Mouse (Mus musculus) CD4-positive, CD25-positive, alpha-beta regulatory T cell, adult 2 months (primary cell): Measurements from ENCODE around the gene Pcbp2.

Experiments used
- DNase-seq: peaks from one replicate; pipeline ENCODE4 v3.0.0-alpha.2; 2012; ENCODE audit warnings: low read depth, low spot score

Gene Pcbp2

DNA sequence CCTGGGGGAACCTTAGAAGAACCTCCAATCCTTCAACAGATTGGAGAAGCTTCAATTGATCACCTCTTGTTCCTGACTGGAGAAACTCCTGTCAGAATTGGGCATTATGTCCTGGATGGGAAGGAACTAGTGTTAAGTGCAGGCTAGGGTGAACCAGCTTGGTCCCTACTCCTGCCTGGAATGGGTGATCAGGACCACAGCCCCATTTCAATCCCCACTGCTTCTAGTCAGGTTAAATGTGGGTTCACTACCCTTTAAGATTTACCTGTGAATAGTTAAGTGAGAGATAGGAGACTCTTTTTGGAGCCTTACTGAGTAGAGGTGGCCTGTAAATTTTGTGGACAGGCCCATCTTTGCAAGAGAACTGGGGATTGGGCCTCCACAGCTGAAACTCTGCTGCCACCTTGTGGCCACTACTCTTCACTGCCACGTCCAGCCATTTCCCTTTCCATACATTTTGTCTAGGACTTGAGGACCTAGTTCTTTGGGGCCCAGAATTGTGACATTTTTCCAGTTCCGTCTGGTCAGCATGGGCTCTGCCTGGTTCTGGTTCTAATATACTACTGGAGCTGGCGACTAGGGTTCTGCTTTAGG is 54.6 kb downstream of the Pcbp2 start, which contains the start of gene Npff:
Npff (minus strand) TSS at position 51 of the 594 bp plus-strand sequence.
- DNase-seq = peak; percentile 88

DNA sequence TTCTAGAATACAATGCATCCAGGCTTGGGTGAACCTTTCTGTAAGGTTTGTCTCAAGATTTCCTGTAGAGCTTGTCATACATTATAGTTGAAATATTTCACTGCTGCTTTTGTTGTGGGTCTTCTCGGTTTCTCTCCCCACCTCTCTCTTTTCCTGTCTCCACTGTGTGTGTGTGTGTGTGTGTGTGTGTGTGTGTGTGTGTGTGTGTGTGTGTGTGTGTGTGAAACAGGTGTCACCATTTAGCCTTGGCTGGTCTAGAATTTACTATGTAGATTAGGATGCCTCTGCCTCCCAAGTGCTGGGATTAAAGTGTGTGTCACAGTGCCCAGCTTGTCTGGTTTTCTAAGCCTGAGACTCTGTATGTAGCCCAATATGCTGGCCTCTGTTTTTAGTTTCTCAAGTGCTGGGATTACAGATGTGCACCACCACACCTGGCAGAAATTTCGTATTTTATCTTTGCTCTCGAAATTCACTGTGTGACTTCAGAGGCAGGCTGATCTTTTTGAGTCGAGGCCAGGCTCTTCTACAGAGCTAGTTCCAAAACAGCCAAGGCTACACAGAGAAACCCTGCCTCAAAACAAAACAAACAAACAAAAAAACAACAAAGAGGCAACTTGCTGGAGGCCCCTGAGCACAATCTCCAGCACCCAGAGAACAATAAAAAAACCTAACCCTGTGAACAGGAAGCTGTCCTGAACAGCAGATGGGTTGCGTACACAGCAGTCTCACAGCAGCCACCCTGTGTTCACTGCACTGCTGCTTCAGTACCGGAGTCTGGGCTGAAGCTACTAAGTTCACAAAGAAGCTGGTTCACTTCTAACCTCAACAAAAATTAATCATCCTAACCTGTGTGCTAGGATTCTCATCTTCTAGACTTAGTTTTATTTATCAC is 56.0 kb downstream of the Pcbp2 start:
- DNase-seq = peak; percentile 44

DNA sequence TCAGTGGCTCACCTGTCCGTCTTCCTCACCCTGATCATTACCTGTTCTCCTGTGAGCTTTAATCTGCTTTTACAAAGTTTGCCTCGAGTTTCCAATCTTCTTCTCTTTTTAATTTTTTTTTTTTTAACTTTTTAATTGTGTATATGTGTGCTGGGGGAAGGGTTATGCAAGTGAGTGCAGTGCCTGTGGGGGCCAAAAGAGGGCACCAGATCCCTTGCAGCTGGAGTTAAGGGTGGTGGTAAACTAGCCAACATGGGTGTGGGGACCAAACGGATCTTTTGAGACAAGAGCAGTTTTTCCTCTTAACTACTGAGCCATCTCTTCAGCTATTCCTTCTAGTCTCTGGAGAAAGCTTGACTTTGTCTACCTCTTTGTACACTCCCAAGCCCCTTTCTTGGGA is 57.6 kb downstream of the Pcbp2 start:
- DNase-seq = peak; percentile 51

DNA sequence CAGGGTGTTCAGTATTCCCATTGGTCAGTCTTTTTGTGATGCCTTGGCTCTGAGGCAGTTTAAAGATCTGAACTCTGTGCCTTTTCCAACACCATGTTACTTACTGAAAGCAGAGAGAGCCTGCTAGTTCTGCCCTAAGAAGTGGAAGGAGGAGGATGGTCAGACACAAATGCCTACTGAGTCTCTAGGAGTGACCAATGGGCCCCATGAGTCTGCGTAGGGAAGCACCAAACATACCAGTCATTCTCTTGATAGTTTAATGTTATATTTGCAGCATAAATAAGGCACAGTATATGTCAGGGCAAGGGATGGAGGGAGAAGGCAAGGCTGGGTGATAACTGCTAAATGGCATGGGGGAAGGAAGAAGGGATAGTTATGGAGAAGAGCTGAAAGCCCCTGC is 58.1 kb downstream of the Pcbp2 start:
- no peak for DNase-seq

DNA sequence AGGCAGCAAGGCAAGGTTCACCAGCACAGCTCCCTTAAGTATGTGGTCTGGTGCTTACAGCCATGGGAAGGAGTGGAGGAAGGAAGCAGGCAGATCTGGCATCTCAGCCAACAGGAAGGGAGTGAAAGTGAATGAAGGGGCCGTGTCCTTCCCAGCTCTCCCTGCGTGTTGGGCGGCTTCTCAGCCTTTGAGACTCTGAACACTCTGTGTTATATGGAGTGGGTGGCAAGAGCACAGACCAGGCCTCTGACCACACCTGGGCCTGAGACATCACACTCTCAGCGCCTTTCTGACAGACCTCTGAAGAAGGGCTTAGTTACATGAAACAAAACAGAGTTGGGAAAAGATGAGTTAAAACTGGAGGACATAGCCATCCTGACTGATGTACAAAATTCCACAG is 60.2 kb downstream of the Pcbp2 start:
- no peak for DNase-seq

DNA sequence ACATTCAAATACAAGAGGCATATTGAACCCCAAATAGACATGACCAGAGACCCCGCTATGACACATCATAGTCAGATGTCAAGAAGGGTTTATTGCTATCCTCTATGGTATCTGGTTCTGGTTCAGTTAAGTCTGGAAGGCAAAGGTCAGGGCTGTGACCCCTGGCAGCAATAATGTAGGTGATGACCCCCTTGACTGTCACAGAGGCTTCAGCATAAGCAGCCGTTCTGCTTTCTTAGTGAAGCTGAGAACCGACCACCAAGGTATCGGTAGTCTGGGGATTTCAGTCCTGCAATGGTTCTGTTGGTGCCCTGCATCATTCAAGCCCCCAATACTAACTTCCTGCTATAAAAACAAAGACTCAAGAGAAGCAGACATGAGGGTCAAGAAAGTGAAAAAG is 61.2 kb downstream of the Pcbp2 start:
- no peak for DNase-seq

DNA sequence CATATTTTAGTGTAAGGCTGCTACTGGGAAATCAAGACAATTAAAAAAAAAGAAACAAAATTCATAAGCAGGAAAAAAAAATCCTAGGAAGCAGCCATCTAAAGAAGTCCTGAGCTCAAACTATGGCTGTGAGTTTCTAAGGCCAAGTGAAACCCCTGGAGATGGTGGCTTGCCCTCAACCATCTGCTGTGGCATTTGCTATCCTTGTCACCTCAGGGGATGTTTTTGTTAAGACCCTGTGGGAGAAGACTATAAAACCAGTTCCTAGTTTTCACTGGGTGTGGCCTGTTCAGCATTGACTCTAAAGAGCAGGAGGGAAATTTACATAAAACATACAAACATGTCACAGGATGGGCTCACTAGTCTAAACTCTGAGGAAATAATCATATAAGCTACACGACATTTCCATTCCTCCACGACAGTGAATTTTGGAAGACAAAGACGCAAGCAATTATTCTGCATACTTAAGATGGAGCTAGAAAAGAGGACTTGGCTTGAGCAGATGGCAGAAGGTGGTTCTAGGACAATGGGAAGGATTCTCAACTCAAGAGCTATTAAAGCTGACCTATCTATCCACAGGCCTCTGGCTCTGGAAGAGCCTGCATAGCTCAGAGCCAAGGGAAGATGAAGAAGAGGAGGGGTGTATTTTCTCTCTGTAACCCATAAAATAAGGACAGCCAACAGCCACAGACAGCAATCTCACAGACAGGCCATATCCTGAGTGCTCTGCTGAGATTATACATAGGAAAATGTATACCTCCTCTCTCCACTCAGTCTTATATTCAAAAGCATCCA is 62.0 kb downstream of the Pcbp2 start:
- no peak for DNase-seq

DNA sequence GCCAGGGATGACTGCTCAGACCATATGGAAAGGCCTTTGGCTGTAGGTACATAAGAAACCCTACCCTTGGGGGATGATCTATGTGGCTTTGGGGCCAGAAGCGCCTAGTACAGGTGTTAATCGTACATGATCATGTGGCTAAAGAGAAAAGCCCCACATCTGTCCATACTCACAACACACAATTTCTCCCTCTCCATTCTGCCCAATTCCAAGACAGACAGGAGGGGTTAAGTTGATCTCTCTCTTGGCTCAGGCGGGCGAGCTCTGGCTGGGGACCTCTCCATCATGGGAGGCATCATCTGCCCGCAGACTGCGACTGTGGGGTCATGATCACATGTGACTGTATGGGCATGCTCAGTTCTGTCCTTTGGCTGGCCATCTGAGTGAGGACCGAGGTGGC is 63.6 kb downstream of the Pcbp2 start:
- DNase-seq = no peak

DNA sequence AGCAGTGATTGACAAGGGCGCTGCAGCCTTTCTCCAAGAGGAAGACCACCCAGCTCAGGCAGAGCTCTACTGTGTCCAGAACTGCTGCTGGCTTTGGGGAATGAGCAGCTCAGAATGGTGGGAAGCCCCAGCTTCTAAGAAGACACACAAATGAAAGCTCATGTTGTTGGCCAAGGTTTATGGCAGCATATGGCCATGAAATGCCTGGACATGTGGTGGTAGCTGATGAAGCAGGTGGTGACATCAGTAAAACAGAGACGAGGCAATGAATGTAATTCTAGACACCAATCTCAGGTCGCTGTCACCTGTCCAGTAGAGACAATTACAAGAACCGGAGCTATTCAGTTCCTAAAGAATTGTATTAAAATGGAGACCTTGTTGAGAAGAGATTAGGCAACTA is 74.5 kb downstream of the Pcbp2 start:
- DNase-seq = no peak

DNA sequence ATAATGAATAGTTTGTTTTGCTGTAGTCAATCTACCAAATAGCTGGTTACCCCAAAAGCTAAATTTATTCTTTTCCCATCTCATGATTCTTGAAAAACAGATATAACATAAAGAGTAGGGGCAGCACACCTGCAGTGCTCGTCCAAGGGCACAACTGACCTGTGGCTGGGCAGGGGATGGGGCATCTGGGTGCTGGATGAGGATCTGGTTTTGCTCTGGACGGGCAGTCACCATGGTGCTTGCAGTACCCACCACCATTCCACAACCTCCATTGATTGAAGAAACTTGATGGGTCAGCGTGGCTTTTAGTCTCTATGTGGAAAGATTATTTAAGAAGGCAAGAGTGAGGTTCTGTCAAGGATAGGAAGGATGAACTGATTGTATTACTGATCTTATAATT is 75.9 kb downstream of the Pcbp2 start:
- no peak for DNase-seq

DNA sequence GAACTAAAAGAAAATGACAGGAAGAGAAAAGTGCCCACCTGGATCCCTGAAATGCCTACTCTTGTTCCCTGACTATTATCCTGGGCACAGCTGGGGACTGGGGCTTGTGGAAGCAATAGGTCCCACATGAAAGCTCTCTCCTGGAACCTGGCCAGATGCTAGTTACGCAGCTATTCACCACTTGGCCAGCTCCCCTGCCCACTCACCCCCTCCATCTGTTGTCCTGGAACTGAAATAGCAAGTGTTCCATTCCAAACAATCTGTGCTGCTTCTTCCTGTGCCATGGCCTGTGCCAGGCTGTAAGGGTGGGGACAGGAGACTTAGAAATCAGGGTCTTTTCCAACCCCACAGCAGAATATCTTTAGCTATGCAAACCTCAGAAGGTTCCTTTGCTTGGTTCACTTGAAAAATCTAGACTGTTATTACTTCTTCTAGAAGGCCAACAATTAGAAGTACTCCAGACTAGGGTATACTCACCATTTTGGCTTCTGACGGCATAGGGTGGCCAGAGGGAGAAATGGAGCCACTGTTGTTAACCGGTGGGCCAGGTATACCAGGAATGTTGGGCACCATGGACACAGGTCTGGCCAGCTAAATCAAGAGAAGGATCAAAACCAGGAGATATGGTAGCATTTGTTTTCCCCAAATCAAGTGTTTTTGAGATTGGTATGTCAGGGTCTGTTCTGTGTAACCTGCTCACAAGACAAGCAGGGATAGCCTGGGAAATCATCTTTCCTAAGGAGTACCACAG is 76.5 kb downstream of the Pcbp2 start:
- DNase-seq = no peak

DNA sequence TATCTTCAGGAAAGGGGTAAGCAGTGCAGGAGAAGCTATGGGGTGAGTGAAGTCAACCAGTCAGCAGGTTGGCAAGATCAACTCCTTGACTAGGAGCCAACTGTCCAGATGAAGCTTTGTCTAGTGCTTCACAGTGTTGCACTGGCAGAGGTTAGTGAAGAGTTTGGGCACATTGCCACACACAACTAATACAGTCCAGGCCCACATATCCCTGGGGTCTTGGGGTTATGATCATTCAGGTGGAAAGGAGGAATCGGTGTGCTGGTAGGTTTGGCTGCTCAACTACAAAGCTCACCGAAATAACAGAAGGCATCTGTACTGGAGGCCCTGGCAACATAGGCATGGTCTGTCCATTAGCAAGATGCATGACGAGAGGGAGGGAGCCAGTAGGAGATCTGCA is 77.1 kb downstream of the Pcbp2 start:
- DNase-seq = no peak
